ENCODE assay signal across 17 mouse cellular contexts in genomic region chr2:105685651-105686050, GRCm38 (mm10). TPM values are rescaled to one million over a fixed set of nuclear protein-coding genes. Genes with fewer than 3 reads are reported as not detected.
DNase-seq lines count a peak whose midpoint lies in the region; ATAC-seq and TF ChIP-seq lines count a peak whose summit lies in the region.
"Had no signal": no experiment of that assay in that cellular context is flagged by ENCODE, and none has a peak within 500 bp of the region (broad histone marks: within the 10 kb centered on the region; RNA-seq: fewer than 3 reads in every experiment).

No protein-coding gene starts in this region.

- TF ChIP-seq CTCF in olfactory bulb, adult 2 months (IDR thresholded peaks at IDR 0.05; ENCODE audit: insufficient read depth, low read depth, low read length) = no peak

- peak overlapping the region; percentile 33; the same call in 1 of the 2 replicates for H3K4me2 ChIP-seq in midbrain, embryonic 12.5 days (replicated peaks)
- no peak overlapping the region for H3K4me2 ChIP-seq in midbrain, embryonic 16.5 days (ENCODE audit: low read length)
- peak overlapping the region; percentile 64 for H3K4me2 ChIP-seq in forebrain, embryonic 13.5 days
- H3K4me2 ChIP-seq: heart, embryonic 15.5 days; intestine, embryonic 15.5 days; liver, embryonic 12.5 days had no signal

- DNase-seq in cerebellum, adult 9-10 months = peak; percentile 70
- DNase-seq in cerebellum, adult 8-10 months = no peak
- DNase-seq in frontal cortex, postnatal 25 days (ENCODE audit: low spot score in 2 of 2) = no peak
- DNase-seq: adrenal gland, postnatal 10 days; gastrocnemius, postnatal 25 days; kidney, postnatal 10 days; right cerebral cortex, postnatal 25 days; thymus, adult 2 months had no signal

- ATAC-seq in midbrain, embryonic 12.5 days (ENCODE audit: low FRiP score, low read depth) = no peak
- ATAC-seq in midbrain, embryonic 16.5 days = no peak
- no peak for ATAC-seq in forebrain, embryonic 13.5 days
- ATAC-seq in inflammation-experienced regulatory T-cells, adult 6 months = no peak
- ATAC-seq: intestine, embryonic 15.5 days; liver, embryonic 12.5 days had no signal

- H3K9ac ChIP-seq in midbrain, embryonic 12.5 days (replicated peaks) = no peak overlapping the region
- no peak overlapping the region for H3K9ac ChIP-seq in midbrain, embryonic 16.5 days (ENCODE audit: low read depth, low read length)
- no peak overlapping the region for H3K9ac ChIP-seq in forebrain, embryonic 13.5 days
- H3K9ac ChIP-seq: heart, embryonic 15.5 days; intestine, embryonic 15.5 days; liver, embryonic 12.5 days had no signal

- peak overlapping the region; percentile 9; the same call in 1 of the 2 replicates for H3K4me3 ChIP-seq in midbrain, embryonic 12.5 days
- no peak overlapping the region for H3K4me3 ChIP-seq in midbrain, embryonic 16.5 days (ENCODE audit: low read depth, low read length)
- peak overlapping the region; percentile 17; the same call in 1 of the 2 replicates for H3K4me3 ChIP-seq in forebrain, embryonic 13.5 days
- H3K4me3 ChIP-seq in olfactory bulb, adult 2 months (ENCODE audit: insufficient read depth, low read depth, low read length) = no peak overlapping the region
- H3K4me3 ChIP-seq: heart, embryonic 15.5 days; intestine, embryonic 15.5 days; liver, embryonic 12.5 days had no signal

- TF ChIP-seq POLR2A in olfactory bulb, adult 2 months (IDR thresholded peaks at IDR 0.05; ENCODE audit: insufficient read depth, low read depth, low read length) = no peak

- H3K27me3 ChIP-seq in midbrain, embryonic 12.5 days = peaks cover 94% of the 10 kb centered on the region
- H3K27me3 ChIP-seq in midbrain, embryonic 16.5 days (ENCODE audit: control insufficient read depth, insufficient read depth, low read depth, low read length) = peaks cover 59% of the 10 kb centered on the region
- H3K27me3 ChIP-seq in forebrain, embryonic 13.5 days = peaks cover 53% of the 10 kb centered on the region

- WGBS in midbrain, embryonic 12.5 days = 34% methylated on average over 11 of the region's 11 CpGs
- WGBS in midbrain, embryonic 16.5 days = 36% methylated on average over 11 of the region's 11 CpGs
- WGBS in forebrain, embryonic 13.5 days = 66% methylated on average over 11 of the region's 11 CpGs
- WGBS in olfactory bulb, adult 2 months = 72% methylated on average over 11 of the region's 11 CpGs

- H3K4me1 ChIP-seq in midbrain, embryonic 12.5 days = peaks cover 65% of the 10 kb centered on the region
- H3K4me1 ChIP-seq in midbrain, embryonic 16.5 days (ENCODE audit: control insufficient read depth, insufficient read depth, low read length) = no peaks in the 10 kb centered on the region
- peaks cover 93% of the 10 kb centered on the region for H3K4me1 ChIP-seq in forebrain, embryonic 13.5 days
- peaks cover 35% of the 10 kb centered on the region for H3K4me1 ChIP-seq in olfactory bulb, adult 2 months (ENCODE audit: control insufficient read depth, insufficient read depth, low read length)

- no peaks in the 10 kb centered on the region for H3K36me3 ChIP-seq in midbrain, embryonic 12.5 days
- H3K36me3 ChIP-seq in midbrain, embryonic 16.5 days (ENCODE audit: control insufficient read depth, insufficient read depth, low read length) = no peaks in the 10 kb centered on the region
- H3K36me3 ChIP-seq in forebrain, embryonic 13.5 days (ENCODE audit: poor library complexity, severe bottlenecking) = peaks cover 9% of the 10 kb centered on the region; the same call in 1 of the 2 replicates
- H3K36me3 ChIP-seq: heart, embryonic 15.5 days; intestine, embryonic 15.5 days; liver, embryonic 12.5 days had no signal

- no peak overlapping the region for H3K27ac ChIP-seq in midbrain, embryonic 12.5 days (replicated peaks)
- H3K27ac ChIP-seq in midbrain, embryonic 16.5 days (ENCODE audit: low read length) = no peak overlapping the region
- peak overlapping the region; percentile 87 for H3K27ac ChIP-seq in forebrain, embryonic 13.5 days
- 0 out of 2 replicates have a peak overlapping the region, but pooled peaks have one; percentile 41 for H3K27ac ChIP-seq in olfactory bulb, adult 2 months (ENCODE audit: insufficient read depth, low read depth, low read length)
- H3K27ac ChIP-seq: heart, embryonic 15.5 days; intestine, embryonic 15.5 days; liver, embryonic 12.5 days had no signal

- H3K9me3 ChIP-seq in midbrain, embryonic 12.5 days = no peaks in the 10 kb centered on the region
- no peaks in the 10 kb centered on the region for H3K9me3 ChIP-seq in midbrain, embryonic 16.5 days (replicated peaks; ENCODE audit: control insufficient read depth, low read length, poor library complexity, severe bottlenecking)
- no peaks in the 10 kb centered on the region for H3K9me3 ChIP-seq in forebrain, embryonic 13.5 days (replicated peaks)
- H3K9me3 ChIP-seq: heart, embryonic 15.5 days; intestine, embryonic 15.5 days; liver, embryonic 12.5 days had no signal

RNA-seq across cellular contexts. Expression of gene Pax6, which starts 17.0 kb away (rescaled TPM):
- 21.5 and 74.8 TPM in 2 replicates for polyA plus RNA-seq in midbrain, embryonic 12.5 days (2016; fragmentation: Nextera tagmentation; extraction: Ambion mirVana)
- polyA plus RNA-seq in midbrain, embryonic 16.5 days (2015; fragmentation: Nextera tagmentation; extraction: Ambion mirVana) = 17.4 and 25.7 TPM in 2 replicates
- 87.1 and 92.7 TPM in 2 replicates for polyA plus RNA-seq in forebrain, embryonic 13.5 days (2015; fragmentation: Nextera tagmentation; extraction: Ambion mirVana)
- not detected in 2 replicates for polyA plus RNA-seq in olfactory bulb, adult 2 months (2012; ENCODE audit: insufficient read depth, insufficient read length, low replicate concordance, missing spikeins)
- under 1 TPM in 2 of 3 experiments, not detected in 1; 0.20 to 0.67 TPM for polyA plus RNA-seq in inflammation-experienced regulatory T-cells, adult 6 months (2017; shearing (Covaris generic))
- polyA plus RNA-seq: lung, embryonic 16.5 days had no signal

Comparison
In these comparisons a context has a peak if more than half of its experiments do, and no peak if none do; other contexts are left out.
1. H3K4me3 ChIP-seq: peak in midbrain, embryonic 12.5 days (single experiment) and forebrain, embryonic 13.5 days (single experiment); none in midbrain, embryonic 16.5 days (single experiment) and olfactory bulb, adult 2 months (single experiment).
2. H3K27ac ChIP-seq: peak in forebrain, embryonic 13.5 days (single experiment) and olfactory bulb, adult 2 months (single experiment); none in midbrain, embryonic 12.5 days (single experiment) and midbrain, embryonic 16.5 days (single experiment).